Mouse (Mus musculus) kidney, embryonic 15.5 days (tissue): ENCODE results near the gene Cux1. TPM values are rescaled to one million over a fixed set of nuclear protein-coding genes. Genes with fewer than 3 reads are reported as not detected.
A peak's percentile ranks its signal among the peaks of the same experiment; 100 is the strongest.

Experiments
- ATAC-seq: fragments of 200-750 bp; cut with Nextera tagmentation; replicated peaks from 2 replicates; pipeline ENCODE4 v1.8.0; 2017; ENCODE audit warnings: moderate TSS enrichment; ENCODE audit not compliant: low FRiP score
- H3K27ac ChIP-seq: fragments of 300-500 bp; sonication (generic); 2 replicates; pipeline ENCODE4 v1.5.1; 2015; ENCODE audit warnings: mild to moderate bottlenecking, inconsistent platforms
- H3K27me3 ChIP-seq: fragments of 300-500 bp; sonication (generic); 2 replicates; pipeline ENCODE4 v1.6.1; 2015; ENCODE audit warnings: inconsistent platforms
- H3K36me3 ChIP-seq: fragments of 300-500 bp; sonication (generic); 2 replicates; pipeline ENCODE4 v1.6.1; 2015; ENCODE audit warnings: inconsistent platforms
- H3K4me1 ChIP-seq: fragments of 300-500 bp; sonication (generic); 2 replicates; pipeline ENCODE4 v1.6.1; 2015; ENCODE audit warnings: inconsistent platforms
- H3K4me2 ChIP-seq: fragments of 300-500 bp; sonication (generic); 2 replicates; pipeline ENCODE4 v1.6.1; 2015; ENCODE audit warnings: moderate library complexity, mild to moderate bottlenecking, inconsistent platforms
- H3K4me3 ChIP-seq: fragments of 300-500 bp; sonication (generic); replicated peaks from 2 replicates; pipeline ENCODE4 v1.5.1; 2015; ENCODE audit warnings: mild to moderate bottlenecking, inconsistent platforms
- H3K9ac ChIP-seq: fragments of 300-500 bp; sonication (generic); 2 replicates; pipeline ENCODE4 v1.6.1; 2015; ENCODE audit warnings: mild to moderate bottlenecking, inconsistent platforms
- H3K9me3 ChIP-seq: fragments of 300-500 bp; sonication (generic); replicated peaks from 2 replicates; pipeline ENCODE4 v1.6.1; 2016; ENCODE audit warnings: inconsistent platforms
- WGBS: fragments of 180-500 bp; shearing (Covaris S2); methylation state at CpG from one replicate; pipeline ENCODE4 v1.1.7; 2015; ENCODE audit warnings: mixed read lengths; 5-methylcytosine and 5-hydroxymethylcytosine counted together
- polyA plus RNA-seq: library from polyadenylated mRNA; unstranded; fragments of >200 nt; fragmentation: Nextera tagmentation; extraction: Ambion mirVana; gene quantifications from 2 replicates; pipeline ENCODE4 v1.2.1, GENCODE M21; 2015

The Cux1 gene
- polyA plus RNA-seq, 1 experiment from 2014 or later: 110 TPM

DNA sequence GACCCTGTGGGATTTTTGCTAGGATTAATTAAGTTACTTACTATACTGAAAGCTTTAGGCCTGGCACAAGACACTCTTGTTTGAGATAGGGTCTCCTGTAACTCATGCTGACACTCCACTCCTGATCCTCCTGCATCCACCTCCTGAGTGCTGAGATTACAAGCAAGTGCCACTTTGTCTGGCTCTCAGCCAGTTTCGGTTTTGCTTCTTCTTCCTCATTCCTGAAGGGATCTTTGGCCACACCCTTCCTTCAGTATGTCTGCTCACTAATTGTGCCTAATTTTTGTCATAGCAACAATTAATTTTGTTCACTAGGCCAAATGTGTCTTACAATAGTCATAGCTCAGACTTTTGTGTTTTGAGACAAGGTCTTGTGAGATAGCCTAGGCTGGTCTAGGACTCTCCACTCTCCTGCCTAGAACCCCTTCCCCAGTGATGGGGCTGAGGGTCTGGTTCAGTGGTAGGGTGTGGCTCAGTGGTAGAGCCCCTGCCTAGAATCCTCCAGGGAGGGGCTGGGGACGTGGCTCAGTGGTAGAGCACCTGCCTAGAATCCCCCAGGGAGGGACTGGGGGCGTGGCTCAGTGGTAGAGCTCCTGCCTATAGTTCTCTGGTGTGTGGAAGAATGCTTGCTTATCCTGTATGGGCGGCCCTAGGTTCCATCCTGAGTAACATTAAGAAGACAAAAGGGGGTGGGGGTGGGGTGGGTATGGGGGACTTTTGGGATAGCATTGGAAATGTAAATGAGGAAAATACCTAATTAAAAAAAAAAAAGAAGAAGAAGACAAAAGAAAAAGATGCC, 16.6 kb upstream of the Cux1 start:
- Histone ChIP-seq H3K27me3 (peaks cover 8% of the 10 kb centered on the region), H3K4me3 (no peak overlapping the region), H3K4me1 (peaks cover 35% of the 10 kb centered on the region), H3K9me3 (no peaks in the 10 kb centered on the region), H3K4me2 (no peak overlapping the region), H3K9ac (no peak overlapping the region), H3K27ac (no peak overlapping the region), H3K36me3 (no peaks in the 10 kb centered on the region)
- no peak for ATAC-seq
- WGBS: 81% methylated on average over 4 of the region's 4 CpGs

DNA sequence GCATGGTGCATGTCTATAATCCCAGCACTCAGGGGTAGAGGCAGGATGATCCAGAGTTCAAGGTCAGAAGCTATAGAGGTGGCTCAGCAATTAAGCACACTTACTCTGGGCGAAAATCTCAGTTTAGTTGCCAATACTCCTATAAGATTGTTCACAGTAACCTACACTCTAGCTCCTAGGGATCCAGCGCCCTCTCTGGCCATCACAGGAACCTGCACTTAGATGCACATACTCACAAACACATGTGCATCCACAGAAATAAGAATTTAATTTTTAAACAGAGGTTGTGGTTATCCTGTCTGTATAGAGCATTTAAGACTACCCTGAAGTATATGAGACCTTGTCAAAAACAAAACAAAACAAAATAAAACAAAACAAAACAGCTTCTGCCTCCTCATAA, 16.0 kb upstream of the Cux1 start:
- Histone ChIP-seq H3K27me3 (peaks cover 8% of the 10 kb centered on the region), H3K27ac (no peak overlapping the region), H3K4me3 (no peak overlapping the region), H3K4me2 (no peak overlapping the region), H3K9me3 (no peaks in the 10 kb centered on the region), H3K4me1 (peaks cover 35% of the 10 kb centered on the region), H3K36me3 (no peaks in the 10 kb centered on the region), H3K9ac (no peak overlapping the region)
- no peak for ATAC-seq
- WGBS: 87% methylated on average over 2 of the region's 2 CpGs

DNA sequence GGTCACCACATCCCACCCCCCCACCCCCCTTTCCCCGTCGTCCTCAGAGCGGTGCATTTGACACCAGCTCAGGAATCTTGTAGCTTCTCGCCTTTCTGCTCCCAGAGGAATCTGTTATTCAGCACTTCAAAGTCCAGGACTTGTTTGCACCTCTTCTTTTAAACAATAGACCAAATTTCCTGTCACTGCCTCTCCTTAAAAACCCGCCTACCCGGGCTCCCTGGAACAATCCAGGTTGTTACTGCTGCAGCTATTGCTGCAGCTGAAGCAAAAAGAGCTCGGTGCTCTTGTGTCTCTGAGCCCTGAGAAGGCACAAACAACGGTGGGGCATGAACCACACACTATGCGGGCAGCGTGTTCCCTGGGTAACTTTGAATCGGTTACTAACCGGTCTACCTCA, 14.9 kb upstream of the Cux1 start:
- H3K27ac ChIP-seq: peak overlapping the region; percentile 75
- H3K9me3 ChIP-seq: no peaks in the 10 kb centered on the region
- H3K9ac ChIP-seq: no peak overlapping the region
- peaks cover 35% of the 10 kb centered on the region for H3K4me1 ChIP-seq
- WGBS: 3% methylated on average over 12 of the region's 12 CpGs
- ATAC-seq: peak; percentile 35; the same call in 1 of the 2 replicates
- peak overlapping the region; percentile 37 for H3K4me3 ChIP-seq
- peak overlapping the region; percentile 57 for H3K4me2 ChIP-seq
- peaks cover 8% of the 10 kb centered on the region for H3K27me3 ChIP-seq
- no peaks in the 10 kb centered on the region for H3K36me3 ChIP-seq

DNA sequence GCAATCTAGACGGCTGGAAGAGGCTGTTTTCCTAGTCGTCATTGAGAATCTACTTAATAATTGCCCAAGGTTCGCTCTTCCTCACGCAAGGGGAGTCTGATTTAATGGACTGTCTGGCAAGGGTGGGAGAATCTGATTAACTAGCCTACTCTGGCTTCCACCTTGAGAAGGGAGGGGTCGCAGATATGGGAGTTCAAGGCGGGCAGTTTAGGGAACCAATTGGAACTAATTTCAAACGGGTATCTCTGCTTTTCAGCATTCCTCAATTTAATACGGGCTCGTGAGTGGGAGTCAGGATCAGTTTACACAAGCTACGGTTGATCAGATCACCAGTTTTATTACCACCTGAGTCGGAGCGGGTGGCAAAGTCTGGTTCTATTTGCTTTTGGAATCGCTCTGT, 14.3 kb upstream of the Cux1 start:
- Histone ChIP-seq H3K9me3 (no peaks in the 10 kb centered on the region), H3K9ac (no peak overlapping the region), H3K27ac (peak overlapping the region; percentile 82), H3K4me2 (peak overlapping the region; percentile 57), H3K27me3 (peaks cover 8% of the 10 kb centered on the region), H3K36me3 (no peaks in the 10 kb centered on the region), H3K4me1 (peaks cover 35% of the 10 kb centered on the region), H3K4me3 (peak overlapping the region; percentile 37)
- ATAC-seq: peak; percentile 75
- 0% methylated on average over 13 of the region's 13 CpGs for WGBS

DNA sequence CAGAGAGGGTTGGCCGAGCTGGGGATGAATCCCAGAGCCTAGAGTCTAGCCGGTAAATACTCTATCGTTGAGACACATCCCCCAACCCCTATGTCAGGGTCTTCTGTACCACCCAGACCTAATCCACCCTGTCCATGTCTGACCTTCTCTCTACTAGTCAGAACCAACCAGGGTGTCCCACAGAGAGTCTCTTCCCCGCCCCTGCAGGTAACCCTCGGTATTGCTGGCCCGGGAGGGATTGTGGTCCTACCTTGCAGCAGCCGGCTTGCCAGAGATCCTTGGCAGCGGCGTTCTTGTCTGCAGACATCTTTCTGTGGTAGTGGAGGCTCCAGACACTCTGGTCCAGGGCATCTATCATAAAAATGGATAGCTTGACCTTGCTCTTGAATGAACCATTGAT, 13.9 kb upstream of the Cux1 start:
- Histone ChIP-seq H3K27ac (peak overlapping the region; percentile 82), H3K9me3 (no peaks in the 10 kb centered on the region), H3K4me2 (peak overlapping the region; percentile 57), H3K9ac (no peak overlapping the region), H3K27me3 (peaks cover 8% of the 10 kb centered on the region), H3K4me1 (peaks cover 35% of the 10 kb centered on the region), H3K4me3 (peak overlapping the region; percentile 37), H3K36me3 (no peaks in the 10 kb centered on the region)
- 8% methylated on average over 9 of the region's 9 CpGs for WGBS
- peak; percentile 59 for ATAC-seq

DNA sequence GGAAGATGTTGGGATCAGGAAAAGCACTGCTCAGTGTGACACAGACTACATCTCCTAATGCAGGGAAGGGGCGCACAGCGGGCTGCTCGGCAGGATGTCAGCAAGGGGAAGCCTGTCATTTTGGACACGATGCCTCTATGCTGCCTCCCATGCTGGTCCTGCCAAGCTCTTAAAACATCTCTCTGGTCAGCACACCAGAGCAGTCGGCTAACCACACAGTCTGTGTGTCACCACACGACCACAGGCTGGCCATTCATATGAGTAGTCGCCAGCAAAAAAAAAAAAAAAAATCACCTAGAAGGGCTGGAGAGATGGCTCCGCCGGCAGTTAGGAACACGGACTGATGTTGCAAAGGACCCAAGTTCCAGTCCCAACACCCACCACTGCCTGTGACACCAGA, 10.9 kb upstream of the Cux1 start:
- Histone ChIP-seq H3K9me3 (no peaks in the 10 kb centered on the region), H3K36me3 (no peaks in the 10 kb centered on the region), H3K27me3 (peaks cover 8% of the 10 kb centered on the region), H3K4me1 (peaks cover 27% of the 10 kb centered on the region), H3K9ac (no peak overlapping the region), H3K4me2 (no peak overlapping the region), H3K4me3 (no peak overlapping the region), H3K27ac (no peak overlapping the region)
- ATAC-seq: no peak
- WGBS: 61% methylated on average over 10 of the region's 10 CpGs

DNA sequence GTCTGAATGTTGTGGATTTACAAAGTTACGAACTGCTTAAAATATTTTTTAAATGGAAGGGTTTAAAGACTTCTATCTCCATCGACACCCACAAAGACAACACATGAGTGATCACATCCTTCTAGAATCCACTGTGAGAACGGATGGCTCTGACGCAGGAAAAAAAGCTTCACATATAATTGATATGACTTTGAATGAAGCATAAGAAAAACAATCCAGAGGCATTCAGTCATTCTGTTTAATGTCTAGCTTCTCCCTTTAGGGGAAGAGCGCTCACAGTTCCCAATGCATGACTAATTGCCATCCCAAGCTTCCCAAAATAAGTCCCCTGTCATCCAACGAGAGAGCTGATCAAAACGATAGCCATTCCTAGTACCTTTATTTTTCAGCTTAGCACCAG, 2.9 kb upstream of the Cux1 start:
- no peak overlapping the region for H3K27ac ChIP-seq
- no peaks in the 10 kb centered on the region for H3K9me3 ChIP-seq
- no peak overlapping the region for H3K4me2 ChIP-seq
- H3K4me1 ChIP-seq: peaks cover 18% of the 10 kb centered on the region
- H3K36me3 ChIP-seq: no peaks in the 10 kb centered on the region
- H3K9ac ChIP-seq: no peak overlapping the region
- ATAC-seq: no peak
- WGBS: 47% methylated on average over 7 of the region's 7 CpGs
- H3K27me3 ChIP-seq: peaks cover 12% of the 10 kb centered on the region; the same call in 1 of the 2 replicates
- no peak overlapping the region for H3K4me3 ChIP-seq

DNA sequence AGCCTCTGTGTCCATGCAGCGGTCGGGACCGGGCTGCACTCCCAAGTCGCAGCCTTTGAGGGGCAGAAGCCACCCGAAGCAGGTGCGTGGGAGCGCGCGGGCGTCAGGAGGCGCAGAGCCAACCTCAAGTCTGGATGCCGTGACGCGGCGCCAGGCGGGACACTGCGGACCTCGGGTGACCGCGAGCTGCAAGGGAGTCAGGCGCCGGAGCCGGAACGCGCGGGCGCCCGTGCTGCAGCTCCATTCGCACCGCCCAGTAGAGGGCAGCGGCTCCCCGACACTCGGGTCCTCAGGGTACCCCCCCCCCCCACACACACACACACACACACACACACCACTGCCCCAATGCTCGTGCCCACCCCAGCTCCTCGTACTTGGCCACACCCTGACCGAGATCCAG, 1.5 kb upstream of the Cux1 start:
- no peaks in the 10 kb centered on the region for H3K36me3 ChIP-seq
- peak overlapping the region; percentile 98 for H3K4me2 ChIP-seq
- peak overlapping the region; percentile 47 for H3K9ac ChIP-seq
- H3K27me3 ChIP-seq: peaks cover 12% of the 10 kb centered on the region; the same call in 1 of the 2 replicates
- H3K4me1 ChIP-seq: peaks cover 30% of the 10 kb centered on the region
- no peak overlapping the region for H3K27ac ChIP-seq
- ATAC-seq: no peak
- no peaks in the 10 kb centered on the region for H3K9me3 ChIP-seq
- WGBS: under 1% methylated on average over 33 of the region's 36 CpGs
- H3K4me3 ChIP-seq: peak overlapping the region; percentile 71

DNA sequence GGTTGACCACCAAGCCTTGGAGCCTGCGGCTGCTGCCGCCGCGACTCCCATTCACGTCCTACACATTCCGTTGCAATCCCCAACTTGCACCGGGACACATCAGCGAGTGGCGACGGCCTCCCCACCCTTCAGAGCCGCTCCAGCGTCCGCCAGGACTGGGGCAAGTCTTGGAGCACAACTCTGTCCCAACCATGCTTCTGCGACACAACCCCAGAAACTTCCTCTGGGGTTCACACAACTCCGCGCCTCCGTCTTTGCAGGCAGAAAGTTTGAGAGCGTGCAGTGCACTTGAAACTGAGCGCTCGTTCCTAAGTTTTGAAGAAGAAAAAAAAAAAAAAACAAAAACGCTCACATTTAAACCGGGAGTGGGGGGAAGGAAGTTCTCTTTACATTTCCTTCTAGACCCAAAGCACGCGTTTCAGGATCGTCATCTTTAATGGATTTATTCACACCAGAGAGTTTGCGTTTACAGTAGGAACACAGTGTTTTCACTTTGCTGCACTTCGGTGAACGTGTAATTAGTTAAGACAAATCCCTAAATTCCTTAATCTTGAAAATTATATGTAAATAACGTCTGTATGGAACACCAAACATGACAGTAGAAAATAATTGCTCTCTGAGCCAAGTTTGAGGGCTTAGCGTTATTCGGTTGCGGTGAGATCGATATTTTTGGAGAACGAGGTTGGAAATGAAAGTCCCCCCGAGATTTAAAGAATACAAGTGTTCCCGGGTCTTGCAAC, 906 bp upstream of the Cux1 start:
- Histone ChIP-seq H3K27ac (peak overlapping the region; percentile 95), H3K36me3 (no peaks in the 10 kb centered on the region)
- WGBS: under 1% methylated on average over 36 of the region's 36 CpGs

DNA sequence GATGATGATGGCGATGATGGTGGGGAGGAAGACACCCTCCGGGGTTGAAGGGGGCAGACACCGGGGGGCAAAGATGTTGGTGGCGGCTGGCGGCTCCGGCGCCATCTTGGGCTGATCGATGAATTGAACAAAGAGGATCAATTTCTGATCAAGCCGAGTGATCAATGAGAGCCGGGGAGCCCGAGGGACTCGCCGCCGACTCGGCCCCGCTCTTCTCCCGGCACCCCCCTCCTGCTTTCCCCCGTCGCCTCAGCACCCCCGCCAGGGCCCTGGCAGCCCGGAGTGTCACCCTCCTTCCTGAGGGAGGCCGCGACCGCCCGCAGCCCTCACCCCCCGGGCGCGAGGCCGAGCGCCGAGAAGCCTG, 496 bp downstream of the Cux1 start:
- H3K4me1 ChIP-seq: peaks cover 41% of the 10 kb centered on the region
- H3K4me3 ChIP-seq: peak overlapping the region; percentile 71
- peak overlapping the region; percentile 98 for H3K4me2 ChIP-seq
- H3K27ac ChIP-seq: peak overlapping the region; percentile 95
- under 1% methylated on average over 31 of the region's 31 CpGs for WGBS
- peaks cover 10% of the 10 kb centered on the region; the same call in 1 of the 2 replicates for H3K27me3 ChIP-seq
- peak overlapping the region; percentile 88 for H3K9ac ChIP-seq
- peak; percentile 52 for ATAC-seq
- H3K9me3 ChIP-seq: no peaks in the 10 kb centered on the region
- no peaks in the 10 kb centered on the region for H3K36me3 ChIP-seq

More for the DNA sequence above, 906 bp upstream of the Cux1 start:
- Histone ChIP-seq H3K4me2 (peak overlapping the region; percentile 98), H3K4me1 (peaks cover 36% of the 10 kb centered on the region), H3K9me3 (no peaks in the 10 kb centered on the region), H3K9ac (peak overlapping the region; percentile 88), H3K27me3 (peaks cover 12% of the 10 kb centered on the region; the same call in 1 of the 2 replicates), H3K4me3 (peak overlapping the region; percentile 71)
- peak; percentile 10; the same call in 1 of the 2 replicates for ATAC-seq

DNA sequence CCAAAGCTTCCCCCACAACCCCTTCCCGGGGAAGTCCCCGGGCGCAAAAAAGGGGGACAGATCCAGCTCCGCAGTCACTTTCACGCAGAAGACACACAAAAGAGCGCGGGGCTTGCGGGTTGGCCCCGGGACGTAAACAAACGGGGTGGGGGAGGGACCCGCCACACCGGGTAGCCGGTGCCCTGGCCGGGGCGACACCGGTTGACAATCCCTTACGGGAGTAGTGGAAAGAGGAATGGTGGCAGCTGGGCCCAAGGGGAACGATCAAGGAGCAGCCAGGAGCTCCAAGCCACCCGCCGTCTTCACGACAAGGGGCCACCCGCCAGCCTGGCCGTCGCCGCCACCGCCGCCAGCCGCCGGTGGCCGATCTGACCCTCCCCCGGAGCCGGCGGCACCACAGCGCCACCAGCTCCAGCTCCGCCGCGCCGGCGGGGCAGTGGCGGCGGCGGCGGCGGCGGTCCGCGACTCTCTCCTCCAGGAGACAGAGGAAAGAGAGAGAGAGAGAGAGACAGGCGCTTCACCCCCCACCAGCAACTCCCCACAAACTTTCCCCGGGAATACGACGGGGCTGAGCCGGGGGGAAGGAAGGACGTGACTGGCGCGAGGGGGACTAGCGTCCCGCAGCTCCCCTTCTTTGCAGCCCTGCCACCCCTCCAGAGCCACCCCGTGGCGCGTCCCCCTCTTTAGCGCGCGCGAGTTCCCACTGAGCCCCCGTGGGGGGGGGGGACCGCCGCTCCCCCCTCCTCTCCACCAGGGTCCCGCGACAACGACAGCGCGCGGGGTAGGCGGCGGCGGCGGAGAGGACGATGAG, 1.1 kb downstream of the Cux1 start:
- Histone ChIP-seq H3K36me3 (no peaks in the 10 kb centered on the region), H3K4me1 (peaks cover 44% of the 10 kb centered on the region), H3K4me2 (peak overlapping the region; percentile 98), H3K9ac (peak overlapping the region; percentile 88), H3K4me3 (peak overlapping the region; percentile 71), H3K27me3 (peaks cover 6% of the 10 kb centered on the region; the same call in 1 of the 2 replicates), H3K9me3 (no peaks in the 10 kb centered on the region), H3K27ac (peak overlapping the region; percentile 95)
- peak; percentile 44 for ATAC-seq
- WGBS: 1% methylated on average over 65 of the region's 79 CpGs
